Mouse (Mus musculus) midbrain, embryonic 11.5 days (tissue): ENCODE measurements around the gene Spdya. TPM values are rescaled to one million over a fixed set of nuclear protein-coding genes. Genes with fewer than 3 reads are reported as not detected.
"Not testable (repeated sequence)": the region's sequence is repeated elsewhere in the genome, so short reads cannot be mapped to it uniquely, and the experiment has no call there.

Experiments
- ATAC-seq: fragments of 200-750 bp; cut with Nextera tagmentation; 2 replicates; pipeline ENCODE4 v1.8.0; 2017; ENCODE audit warnings: moderate TSS enrichment, moderate library complexity; ENCODE audit not compliant: low FRiP score
- DNase-seq: peaks from one replicate; pipeline ENCODE4 v3.0.0; 2015; ENCODE audit warnings: low spot score; ENCODE audit errors: missing footprints
- H3K27ac ChIP-seq: fragments of 300-500 bp; sonication (generic); 2 replicates; pipeline ENCODE4 v1.5.1; 2014; ENCODE audit warnings: low read depth, low read length
- H3K27me3 ChIP-seq: fragments of 300-500 bp; sonication (generic); 2 replicates; pipeline ENCODE4 v1.6.1; 2014; ENCODE audit warnings: mild to moderate bottlenecking, low read length, moderate library complexity, mixed read lengths; ENCODE audit not compliant: control insufficient read depth, insufficient read depth
- H3K36me3 ChIP-seq: fragments of 300-500 bp; sonication (generic); 2 replicates; pipeline ENCODE4 v1.6.1; 2014; ENCODE audit warnings: mild to moderate bottlenecking, low read length, moderate library complexity, mixed read lengths; ENCODE audit not compliant: control insufficient read depth, insufficient read depth
- H3K4me1 ChIP-seq: fragments of 300-500 bp; sonication (generic); 2 replicates; pipeline ENCODE4 v1.6.1; 2014; ENCODE audit warnings: low read length; ENCODE audit not compliant: control insufficient read depth, insufficient read depth
- H3K4me2 ChIP-seq: fragments of 300-500 bp; sonication (generic); 2 replicates; pipeline ENCODE4 v1.6.1; 2014; ENCODE audit warnings: mild to moderate bottlenecking, moderate library complexity
- H3K4me3 ChIP-seq: fragments of 300-500 bp; sonication (generic); 2 replicates; pipeline ENCODE4 v1.5.1; 2014; ENCODE audit warnings: low read depth, low read length
- H3K9ac ChIP-seq: fragments of 300-500 bp; sonication (generic); 2 replicates; pipeline ENCODE4 v1.6.1; 2014; ENCODE audit warnings: low read length
- H3K9me3 ChIP-seq: fragments of 300-500 bp; sonication (generic); 2 replicates; pipeline ENCODE4 v1.6.1; 2016; ENCODE audit warnings: low read length; ENCODE audit not compliant: control insufficient read depth
- WGBS: fragments of 180-500 bp; shearing (Covaris S2); extraction: QIAGEN DNeasy Blood & Tissue Kit; methylation state at CpG from one replicate; pipeline ENCODE4 v1.1.7; 2014; 5-methylcytosine and 5-hydroxymethylcytosine counted together
- polyA plus RNA-seq: library from polyadenylated mRNA; unstranded; fragments of >200 nt; fragmentation: Nextera tagmentation; extraction: Ambion mirVana; gene quantifications from 2 replicates; pipeline ENCODE4 v1.2.1, GENCODE M21; 2014

The Spdya gene
- polyA plus RNA-seq, 1 experiment from 2014 or later, result 1.6 TPM

DNA sequence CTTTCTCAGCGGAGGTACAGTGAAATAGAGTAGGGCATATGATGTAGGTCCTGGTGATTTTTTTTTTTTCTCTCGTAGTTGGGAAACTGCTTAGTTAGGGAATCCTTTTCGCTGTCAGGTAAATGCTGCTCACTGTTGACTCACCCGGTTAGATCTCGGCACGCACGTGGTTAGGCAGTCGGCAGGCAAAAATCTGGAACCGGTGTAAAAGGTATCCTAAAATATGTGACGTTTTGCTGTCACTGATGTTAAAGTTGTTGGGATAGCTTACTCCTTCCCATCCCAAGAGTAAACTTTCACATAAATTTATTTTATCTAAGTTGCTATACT, 65.1 kb downstream of the Spdya start:
- Histone ChIP-seq H3K36me3 (peaks cover 3% of the 10 kb centered on the region; the same call in 1 of the 2 replicates), H3K27ac (no peak overlapping the region), H3K4me3 (peak overlapping the region; percentile 100), H3K9ac (peak overlapping the region; percentile 95), H3K27me3 (no peaks in the 10 kb centered on the region), H3K4me2 (peak overlapping the region; percentile 77), H3K4me1 (peaks cover 11% of the 10 kb centered on the region; the same call in 1 of the 2 replicates), H3K9me3 (no peaks in the 10 kb centered on the region)
- DNase-seq (peak; percentile 92), ATAC-seq (no peak)
- WGBS, result under 1% methylated on average over 10 of the region's 10 CpGs

DNA sequence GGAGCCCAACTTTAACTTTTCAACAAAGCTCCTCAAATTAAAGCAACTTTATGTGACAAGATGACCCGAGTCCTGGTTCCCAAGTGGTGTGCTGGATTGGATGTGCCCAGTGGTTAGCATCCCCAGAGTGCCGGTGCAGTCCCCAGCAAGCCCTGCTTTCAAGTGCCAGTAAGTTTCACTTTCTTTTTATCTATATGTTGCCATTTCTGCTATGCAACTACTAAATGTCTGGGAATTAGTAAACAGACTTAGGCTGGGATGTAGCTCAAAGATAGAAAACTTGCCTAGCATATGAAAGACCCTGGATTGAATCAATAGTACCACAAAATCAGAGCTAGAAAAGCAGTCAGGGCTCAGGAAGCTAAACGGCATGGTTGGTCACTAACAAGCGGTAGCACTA, 66.1 kb downstream of the Spdya start:
- WGBS, result 83% methylated on average over 4 of the region's 4 CpGs
- H3K4me2 ChIP-seq, result peak overlapping the region; percentile 77; the same call in 1 of the 2 replicates
- ATAC-seq, result no peak
- H3K9me3 ChIP-seq, result no peaks in the 10 kb centered on the region
- H3K36me3 ChIP-seq, result peaks cover 3% of the 10 kb centered on the region; the same call in 1 of the 2 replicates
- no peak overlapping the region for H3K27ac ChIP-seq
- H3K9ac ChIP-seq, result no peak overlapping the region
- H3K4me1 ChIP-seq, result peaks cover 11% of the 10 kb centered on the region; the same call in 1 of the 2 replicates
- no peak overlapping the region for H3K4me3 ChIP-seq
- H3K27me3 ChIP-seq, result no peaks in the 10 kb centered on the region
- DNase-seq, result no peak

DNA sequence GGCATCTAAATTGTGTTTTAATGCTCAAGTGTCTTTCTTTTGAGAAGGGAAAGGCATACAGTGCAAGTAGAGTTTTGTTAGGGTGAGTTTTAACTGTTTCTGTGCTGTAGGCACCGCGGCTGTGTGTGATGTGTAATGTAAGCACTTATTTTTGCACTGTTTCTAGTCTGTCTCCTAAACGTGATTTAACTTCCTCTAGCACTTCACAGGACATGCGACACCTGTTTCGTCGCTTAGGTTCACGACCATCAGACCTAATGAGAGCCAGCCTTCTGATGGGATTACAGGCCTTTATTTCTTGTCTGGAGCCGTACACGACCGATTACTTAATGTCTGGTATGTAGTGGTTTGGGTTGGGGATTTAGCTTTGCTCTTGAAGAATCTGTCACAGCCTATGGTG, 79.9 kb downstream of the Spdya start:
- peaks cover 13% of the 10 kb centered on the region for H3K36me3 ChIP-seq
- H3K9me3 ChIP-seq, result no peaks in the 10 kb centered on the region
- H3K4me1 ChIP-seq, result no peaks in the 10 kb centered on the region
- ATAC-seq (no peak), DNase-seq (no peak)
- H3K4me3 ChIP-seq, result no peak overlapping the region
- H3K9ac ChIP-seq, result no peak overlapping the region
- no peak overlapping the region for H3K27ac ChIP-seq
- WGBS, result 91% methylated on average over 10 of the region's 10 CpGs
- no peaks in the 10 kb centered on the region for H3K27me3 ChIP-seq
- no peak overlapping the region for H3K4me2 ChIP-seq

DNA sequence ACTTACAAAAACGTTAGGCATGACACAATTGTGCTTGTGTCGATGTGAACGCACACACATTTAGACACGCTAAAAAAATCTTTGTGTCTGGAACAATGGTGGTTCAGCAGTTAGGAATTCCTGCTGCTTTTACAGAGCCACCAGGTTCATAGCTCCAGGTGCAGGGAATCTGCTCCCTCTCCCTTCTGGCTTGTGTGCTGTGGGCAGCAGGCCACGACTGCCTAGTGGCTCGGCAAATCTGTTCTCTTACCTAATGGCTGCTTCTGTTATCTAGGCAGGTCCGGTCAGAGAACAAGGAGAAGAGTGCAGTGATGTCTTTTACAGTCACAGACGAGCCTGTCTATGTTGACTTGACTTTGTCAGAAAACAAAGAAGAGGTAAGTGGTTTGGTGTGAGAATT, 81.5 kb downstream of the Spdya start:
- no peak overlapping the region for H3K4me3 ChIP-seq
- H3K4me1 ChIP-seq, result no peaks in the 10 kb centered on the region
- no peaks in the 10 kb centered on the region for H3K9me3 ChIP-seq
- ATAC-seq, result no peak
- no peak overlapping the region for H3K27ac ChIP-seq
- WGBS, result 84% methylated on average over 8 of the region's 8 CpGs
- H3K36me3 ChIP-seq, result peaks cover 12% of the 10 kb centered on the region
- no peak overlapping the region for H3K4me2 ChIP-seq
- H3K27me3 ChIP-seq, result no peaks in the 10 kb centered on the region
- H3K9ac ChIP-seq, result no peak overlapping the region
- DNase-seq, result no peak

DNA sequence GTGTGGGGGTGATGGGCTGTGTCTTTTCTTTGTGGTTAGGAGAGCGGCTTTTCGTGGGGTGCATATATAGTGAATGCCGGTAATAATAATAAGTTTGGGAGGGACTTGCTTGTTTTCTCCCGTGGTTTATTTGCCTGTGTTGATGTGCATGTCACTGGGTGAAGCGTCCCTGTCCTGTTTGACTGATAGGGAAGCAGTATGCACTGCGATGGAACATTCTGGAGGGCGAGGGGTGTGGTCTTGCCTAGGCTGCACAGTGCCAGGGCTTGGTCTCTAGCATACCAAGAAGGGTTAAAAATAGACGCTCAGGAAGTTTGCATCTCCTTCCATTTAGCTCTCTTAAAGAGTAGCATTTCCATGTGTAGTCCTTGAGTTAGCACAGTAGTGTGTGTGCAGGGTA, 84.9 kb downstream of the Spdya start:
- peaks cover 25% of the 10 kb centered on the region for H3K36me3 ChIP-seq

DNA sequence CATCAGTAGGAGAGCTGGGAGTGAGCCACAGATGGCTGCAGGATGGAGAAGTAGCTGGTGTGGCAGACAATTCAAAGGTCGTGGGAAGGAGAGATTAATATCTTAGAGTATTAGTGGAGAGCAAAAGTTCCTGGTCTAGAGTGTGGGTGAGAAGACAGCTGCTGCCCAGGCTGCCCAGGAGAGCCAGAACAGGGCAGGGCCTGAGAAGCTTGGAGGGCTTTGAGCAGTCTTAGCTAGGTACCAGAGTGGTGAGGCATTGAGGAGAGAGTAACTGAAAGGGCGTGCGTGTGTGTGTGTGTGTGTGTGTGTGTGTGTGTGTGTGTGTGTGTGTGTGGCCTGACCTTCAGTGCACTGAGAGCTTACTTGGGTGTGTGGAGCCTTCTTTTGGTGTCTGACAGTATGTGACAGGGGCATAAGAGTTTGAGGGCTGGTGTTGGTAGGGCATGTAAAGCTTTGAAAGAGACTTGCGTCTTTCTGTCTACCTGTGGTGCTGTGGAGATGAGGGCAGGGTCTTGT, 85.9 kb downstream of the Spdya start:
- no peak for DNase-seq
- H3K9ac ChIP-seq, result no peak overlapping the region
- peaks cover 27% of the 10 kb centered on the region for H3K36me3 ChIP-seq
- H3K27me3 ChIP-seq, result no peaks in the 10 kb centered on the region
- H3K27ac ChIP-seq, result no peak overlapping the region
- no peak for ATAC-seq
- 88% methylated on average over 4 of the region's 4 CpGs for WGBS
- H3K9me3 ChIP-seq, result no peaks in the 10 kb centered on the region
- H3K4me3 ChIP-seq, result no peak overlapping the region
- H3K4me1 ChIP-seq, result no peaks in the 10 kb centered on the region
- no peak overlapping the region for H3K4me2 ChIP-seq

More for the DNA sequence above, 84.9 kb downstream of the Spdya start:
- H3K9me3 ChIP-seq, result no peaks in the 10 kb centered on the region
- no peak overlapping the region for H3K4me2 ChIP-seq
- H3K27me3 ChIP-seq, result no peaks in the 10 kb centered on the region
- H3K9ac ChIP-seq, result no peak overlapping the region
- H3K27ac ChIP-seq, result no peak overlapping the region
- no peaks in the 10 kb centered on the region for H3K4me1 ChIP-seq
- 91% methylated on average over 8 of the region's 8 CpGs for WGBS
- ATAC-seq, result no peak
- no peak for DNase-seq
- no peak overlapping the region for H3K4me3 ChIP-seq

DNA sequence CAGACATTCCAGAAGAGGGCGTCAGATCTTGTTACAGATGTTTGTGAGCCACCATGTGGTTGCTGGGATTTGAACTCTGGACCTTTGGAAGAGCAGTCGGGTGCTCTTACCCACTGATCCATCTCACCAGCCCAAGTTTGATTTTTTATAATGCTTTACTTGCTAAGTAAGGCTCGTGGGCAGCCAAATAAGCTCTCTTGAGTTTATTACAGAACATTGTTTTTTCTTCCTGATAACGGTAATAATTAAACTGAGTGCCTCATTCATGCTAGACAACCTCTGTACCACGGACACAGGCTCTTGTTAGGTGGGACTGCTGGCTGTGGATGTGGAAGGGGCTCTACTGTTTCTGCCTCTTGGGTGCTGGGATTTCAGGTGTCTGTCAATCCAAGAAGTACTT, 87.2 kb downstream of the Spdya start:
- not testable (repeated sequence) for H3K4me1 ChIP-seq, H3K9ac ChIP-seq, H3K9me3 ChIP-seq, H3K4me2 ChIP-seq, DNase-seq, H3K4me3 ChIP-seq, ATAC-seq, H3K27ac ChIP-seq, H3K27me3 ChIP-seq
- 91% methylated on average over 5 of the region's 5 CpGs for WGBS
- peaks cover 22% of the 10 kb centered on the region for H3K36me3 ChIP-seq

Other genes with a start within 250 kb of the Spdya start
- 10.2 and 11.8 TPM in 2 replicates for gene Emilin2, start 240.1 kb upstream of the Spdya start, polyA plus RNA-seq
- gene Gm4707, start 92.1 kb upstream of the Spdya start, polyA plus RNA-seq, result 1.5 and 2.0 TPM in 2 replicates
- 71.0 and 76.1 TPM in 2 replicates for gene Smchd1, start 76.7 kb upstream of the Spdya start, polyA plus RNA-seq
- gene Ndc80, start 25.2 kb upstream of the Spdya start, polyA plus RNA-seq, result 65.6 and 71.3 TPM in 2 replicates
- 84.0 and 92.9 TPM in 2 replicates for gene Wdr43, start 63.8 kb downstream of the Spdya start, polyA plus RNA-seq
- not detected in 2 replicates for gene Togaram2, start 121.2 kb downstream of the Spdya start, polyA plus RNA-seq
- not detected in 2 replicates for gene Pcare, start 200.8 kb downstream of the Spdya start, polyA plus RNA-seq
- gene Clip4, start 216.4 kb downstream of the Spdya start, polyA plus RNA-seq, result 5.3 and 5.7 TPM in 2 replicates